Mouse (Mus musculus) cerebellum, adult 8-10 months (tissue): ENCODE measurements at regions not wholly inside any gene's neighbourhood (a gene's known extent, or its start where the extent isn't known, plus 50 kb on each side); places are given as distances from the start of the nearest gene placed in this dataset.
A peak's percentile ranks its signal among the peaks of the same experiment; 100 is the strongest.

Source experiments
- DNase-seq: peaks from one replicate; pipeline ENCODE4 v3.0.0; 2022

DNA sequence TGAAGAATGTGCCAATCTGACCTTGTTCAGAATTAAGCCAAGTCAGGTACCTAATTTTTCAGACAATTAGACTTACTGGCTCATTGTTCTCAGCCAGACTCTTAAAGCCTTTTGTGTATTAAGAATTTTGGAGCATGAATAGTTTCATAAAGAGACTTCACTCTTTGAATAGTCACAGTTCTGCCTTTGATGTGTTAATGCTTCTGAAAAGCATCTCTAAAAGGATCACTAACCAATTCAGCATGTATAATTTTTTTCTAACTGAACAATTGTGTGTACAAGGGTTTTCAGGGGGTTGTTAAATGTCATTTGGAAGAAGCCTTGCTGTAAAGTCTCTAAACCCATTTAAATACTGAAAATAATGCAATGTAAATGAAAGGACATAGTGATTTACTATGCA is 1105.4 kb upstream of the Tmeff2 start:
- no peak for DNase-seq

DNA sequence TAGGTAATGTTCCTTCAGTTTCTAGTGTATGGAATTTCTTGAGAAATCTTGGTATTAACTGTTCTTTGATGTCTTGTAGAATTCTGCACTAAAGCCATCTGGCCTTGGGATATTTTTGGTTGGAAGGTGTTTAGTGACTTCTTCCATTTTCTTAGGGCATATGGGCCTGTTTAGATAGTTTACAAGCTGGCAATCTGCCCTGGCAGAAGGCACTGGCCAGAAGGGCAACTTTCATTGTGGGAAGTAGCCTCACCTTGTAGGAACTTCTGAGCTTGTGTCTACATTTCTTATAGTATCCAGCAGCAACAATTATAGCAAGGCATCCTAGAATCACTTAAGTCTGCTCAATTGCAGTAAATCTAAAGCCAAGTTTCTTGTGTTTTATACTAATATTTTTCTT is 1091.1 kb upstream of the Tmeff2 start:
- DNase-seq = peak; percentile 7
